Mouse (Mus musculus): ENCODE results near the gene Sun1.

Gene Sun1

DNA sequence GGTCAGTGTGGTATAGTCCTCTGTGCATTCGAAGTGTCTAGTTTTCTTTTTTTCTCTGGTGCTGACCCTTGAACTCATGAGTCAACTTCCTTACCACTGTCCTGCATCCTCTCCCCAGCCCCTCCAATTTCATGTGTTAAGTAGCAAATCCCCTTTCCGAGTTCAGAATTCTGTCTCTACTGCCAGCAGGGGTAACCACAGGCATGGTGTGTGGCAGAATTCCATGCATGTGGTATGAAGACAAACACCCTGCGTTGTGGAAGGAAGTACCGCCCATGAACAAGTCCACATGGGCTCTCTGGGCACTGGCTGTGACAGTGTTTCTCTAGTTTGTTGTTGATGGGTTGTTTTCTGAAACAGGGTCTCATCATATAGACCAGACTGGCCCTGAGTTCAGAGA, 67.2 kb downstream of the Sun1 start:
- in situ Hi-C loops (cut with MboI; ENCODE audit: low pct_unique_long_range_greater_than_20kb in 1 of 2, low sequenced_read_pairs in 2 of 2, unreplicated experiment in 1 of 2), result no loop called here

DNA sequence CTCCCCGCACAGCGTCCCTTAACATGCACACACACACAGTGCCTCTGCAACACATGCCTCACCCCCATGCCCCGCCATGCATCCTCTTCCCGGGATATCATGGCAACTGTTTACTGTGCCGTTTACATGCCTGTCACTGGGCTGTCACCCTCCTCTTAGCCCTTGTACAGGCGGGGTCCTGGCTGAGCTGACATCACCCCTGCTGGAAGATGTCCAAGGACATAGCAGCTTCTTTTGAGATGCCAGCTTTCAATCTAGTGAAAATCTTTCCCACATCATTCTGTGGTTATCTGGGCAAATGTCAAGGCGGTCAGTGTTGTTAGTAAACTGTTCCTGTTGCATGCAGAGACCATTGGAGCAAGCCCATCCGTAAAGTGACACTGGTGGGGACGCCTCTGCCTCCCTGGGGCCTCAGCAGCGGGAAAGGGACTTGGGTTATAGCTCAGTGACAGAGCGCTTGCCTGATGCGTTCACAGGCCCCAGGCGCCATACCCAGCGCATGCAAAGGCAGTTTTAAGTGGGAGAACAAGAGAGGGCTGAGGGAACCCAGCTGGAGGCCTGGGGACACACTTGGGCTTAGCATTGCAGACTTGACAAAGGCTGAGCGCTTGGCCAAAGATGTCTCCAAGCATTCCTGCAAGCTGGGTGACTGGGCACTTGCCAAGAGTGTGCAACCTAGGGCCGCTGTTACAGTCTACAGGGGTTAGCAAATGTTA, 70.5 kb downstream of the Sun1 start:
- in situ Hi-C loops (cut with MboI; ENCODE audit: low pct_unique_long_range_greater_than_20kb in 1 of 2, low sequenced_read_pairs in 2 of 2, unreplicated experiment in 1 of 2), result no loop called here

DNA sequence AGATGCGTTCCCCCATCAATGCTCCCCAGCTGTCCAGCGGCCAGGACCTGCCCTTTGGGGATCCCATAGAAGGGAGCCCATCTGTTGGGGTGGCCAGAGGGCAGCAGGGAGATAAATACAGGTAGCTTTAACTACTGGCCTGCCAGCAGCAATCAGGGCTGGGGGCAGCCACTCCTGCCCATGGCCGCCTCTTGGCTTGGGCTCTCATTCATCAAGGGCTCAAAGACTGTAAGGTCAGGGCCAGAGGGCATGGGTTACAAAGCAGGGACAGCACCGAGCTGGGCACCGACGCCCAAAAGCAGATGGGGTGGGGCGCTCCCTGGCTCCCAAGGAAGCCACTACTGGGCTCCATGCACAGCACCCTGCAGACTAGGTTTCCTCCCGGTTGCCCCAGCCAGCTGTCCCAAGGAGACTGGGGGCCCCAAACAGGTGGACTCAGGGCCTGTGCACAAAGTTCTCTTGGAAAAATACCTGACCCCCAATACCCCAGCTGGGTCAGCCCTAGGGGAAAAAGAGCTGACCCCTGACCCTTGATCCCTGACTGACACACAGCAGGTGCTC, 71.6 kb downstream of the Sun1 start:
- in situ Hi-C loops (cut with MboI; ENCODE audit: low pct_unique_long_range_greater_than_20kb in 1 of 2, low sequenced_read_pairs in 2 of 2, unreplicated experiment in 1 of 2), result no loop called here

DNA sequence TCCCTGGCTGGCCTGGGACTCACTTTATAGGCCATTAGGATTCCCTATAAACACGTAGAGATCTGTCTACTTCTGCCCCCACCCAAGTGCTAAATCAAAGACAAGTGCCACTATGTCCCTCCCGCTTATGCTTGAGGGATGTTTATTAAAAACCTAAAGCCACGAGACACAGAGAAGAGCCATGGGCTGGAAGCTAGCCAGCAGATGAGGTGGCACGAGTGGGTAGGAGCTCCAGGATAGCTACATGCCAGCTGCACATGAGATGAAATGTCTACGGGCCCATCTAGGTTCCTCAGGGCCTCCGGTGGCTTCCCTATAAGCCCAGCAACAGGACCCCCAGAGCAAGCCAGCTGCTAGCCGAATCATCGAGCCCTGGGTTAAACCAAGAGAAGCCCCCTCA, 76.8 kb downstream of the Sun1 start:
- in situ Hi-C loops (cut with MboI; ENCODE audit: low pct_unique_long_range_greater_than_20kb in 1 of 2, low sequenced_read_pairs in 2 of 2, unreplicated experiment in 1 of 2), result no loop called here

DNA sequence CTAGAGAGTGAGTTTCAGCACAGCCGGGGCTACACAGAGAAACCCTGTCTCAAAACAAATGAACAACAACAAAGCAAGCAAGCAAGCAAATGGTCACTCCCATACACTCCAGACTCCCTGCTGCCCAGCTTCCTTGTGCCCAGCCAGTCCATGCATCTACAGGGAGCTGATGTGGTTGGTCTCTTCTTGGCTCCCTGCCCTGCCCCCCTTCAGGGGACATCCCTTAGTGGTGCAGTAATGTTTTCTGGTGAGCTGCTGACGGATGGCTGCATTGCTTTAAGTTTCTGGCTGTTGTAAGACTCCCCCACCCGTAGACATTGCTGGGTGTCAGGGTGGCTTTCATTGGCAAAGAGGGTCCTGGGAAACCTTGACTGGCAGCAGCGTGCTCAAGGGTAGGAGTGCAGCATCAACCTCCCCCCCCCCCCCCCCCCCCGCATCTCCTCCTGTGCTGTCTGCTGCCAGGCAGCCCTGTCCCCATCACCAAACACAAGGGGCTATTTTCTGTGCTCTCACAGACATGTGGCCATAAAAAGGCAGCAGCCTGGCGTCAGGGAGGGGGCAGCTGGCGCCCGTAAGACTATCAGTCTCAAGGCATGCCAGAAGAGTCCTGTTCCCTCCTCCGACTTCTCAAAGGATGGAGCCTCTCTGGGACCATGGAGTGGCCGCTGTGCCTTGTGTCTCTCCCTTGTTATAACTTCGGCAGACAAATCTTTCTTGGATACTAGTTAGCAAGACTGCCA, 81.1 kb downstream of the Sun1 start:
- in situ Hi-C loops (cut with MboI; ENCODE audit: low pct_unique_long_range_greater_than_20kb in 1 of 2, low sequenced_read_pairs in 2 of 2, unreplicated experiment in 1 of 2), result no loop called here

DNA sequence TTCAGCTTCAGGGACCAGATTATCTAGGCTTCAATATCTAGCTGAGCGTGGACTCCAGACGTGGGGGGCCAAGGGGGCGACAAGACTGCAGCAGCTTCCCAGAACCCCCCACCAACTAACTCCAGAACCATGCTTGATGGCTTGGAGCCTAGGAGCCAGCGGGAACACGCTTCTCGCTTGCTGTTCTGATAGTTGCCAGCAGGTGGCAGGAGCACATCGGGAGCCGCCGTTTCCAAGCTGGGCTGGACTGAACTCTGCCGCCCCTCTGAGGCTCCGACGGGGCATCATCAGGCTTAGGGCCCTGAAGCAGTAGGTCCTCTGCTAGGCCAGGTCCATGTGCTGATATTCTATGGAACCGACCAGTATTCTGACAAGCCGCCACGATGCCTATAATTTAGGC, 81.8 kb downstream of the Sun1 start:
- in situ Hi-C loops (cut with MboI; ENCODE audit: low pct_unique_long_range_greater_than_20kb in 1 of 2, low sequenced_read_pairs in 2 of 2, unreplicated experiment in 1 of 2), result no loop called here

DNA sequence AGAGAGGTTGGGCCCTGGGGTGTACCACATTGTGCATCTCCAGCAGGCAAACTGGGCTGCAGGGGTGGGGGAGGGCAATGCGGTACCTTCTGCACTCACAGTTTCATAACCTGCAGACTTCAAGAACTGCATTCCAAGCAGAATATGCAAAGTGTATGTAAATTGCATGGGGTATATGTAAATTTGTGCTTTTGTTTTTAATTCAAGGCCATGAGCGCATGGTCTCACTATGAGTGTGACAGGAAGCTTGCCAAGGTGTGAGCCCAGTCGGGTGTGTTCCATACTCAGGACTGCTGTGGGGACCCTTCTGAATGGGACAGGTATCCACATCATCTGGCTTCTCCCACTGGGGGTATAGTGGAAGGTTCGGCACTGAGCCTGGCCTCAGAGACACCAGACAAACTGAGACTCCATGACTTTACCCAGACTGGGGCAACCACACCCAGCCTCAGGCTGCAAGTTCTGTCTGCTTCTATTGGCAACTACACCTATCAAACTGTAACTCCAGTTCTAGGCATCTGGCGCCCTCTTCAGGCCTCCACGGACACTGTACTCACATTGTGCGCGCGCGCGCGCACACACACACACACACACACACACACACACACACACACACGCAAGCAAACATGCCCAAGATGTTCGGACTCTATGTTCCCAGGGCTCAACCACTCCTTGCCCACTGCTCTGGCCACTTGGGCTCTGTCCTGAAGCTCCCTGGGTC, 83.2 kb downstream of the Sun1 start:
- in situ Hi-C loops (cut with MboI; ENCODE audit: low pct_unique_long_range_greater_than_20kb in 1 of 2, low sequenced_read_pairs in 2 of 2, unreplicated experiment in 1 of 2), result no loop called here

DNA sequence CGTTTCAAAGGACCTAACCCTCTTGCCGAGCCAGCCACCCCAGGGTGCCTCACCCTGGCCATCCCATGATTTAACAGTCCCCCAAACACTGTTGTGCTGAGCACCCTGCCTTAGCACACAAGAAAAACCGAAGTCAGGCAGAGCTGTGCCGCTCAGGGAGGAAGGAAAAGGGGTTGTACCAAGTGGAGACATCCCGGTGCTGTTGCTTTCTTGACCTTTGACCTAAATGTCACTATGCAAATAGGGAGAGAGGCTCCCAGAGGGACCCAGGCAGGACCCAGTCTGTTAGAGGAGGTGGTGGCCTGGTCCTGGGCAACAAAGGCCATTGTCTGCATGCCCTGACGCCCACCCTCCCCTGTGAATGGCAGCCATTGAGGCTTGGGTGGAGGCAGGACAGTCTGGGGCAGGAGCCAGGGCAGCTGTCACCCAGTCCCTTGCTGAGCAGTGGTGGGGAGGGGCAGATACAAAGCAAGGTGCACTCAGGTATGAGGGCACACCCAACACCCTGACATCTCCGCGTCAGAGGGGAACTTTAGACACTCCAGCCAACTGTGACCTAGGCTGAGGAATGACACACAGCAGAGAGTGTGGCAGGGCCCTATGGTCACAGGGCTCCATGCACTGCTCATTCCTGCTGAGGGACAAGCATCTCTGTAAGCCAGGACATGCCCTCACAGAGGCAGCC, 85.1 kb downstream of the Sun1 start:
- in situ Hi-C loops (cut with MboI; ENCODE audit: low pct_unique_long_range_greater_than_20kb in 1 of 2, low sequenced_read_pairs in 2 of 2, unreplicated experiment in 1 of 2), result no loop called here

DNA sequence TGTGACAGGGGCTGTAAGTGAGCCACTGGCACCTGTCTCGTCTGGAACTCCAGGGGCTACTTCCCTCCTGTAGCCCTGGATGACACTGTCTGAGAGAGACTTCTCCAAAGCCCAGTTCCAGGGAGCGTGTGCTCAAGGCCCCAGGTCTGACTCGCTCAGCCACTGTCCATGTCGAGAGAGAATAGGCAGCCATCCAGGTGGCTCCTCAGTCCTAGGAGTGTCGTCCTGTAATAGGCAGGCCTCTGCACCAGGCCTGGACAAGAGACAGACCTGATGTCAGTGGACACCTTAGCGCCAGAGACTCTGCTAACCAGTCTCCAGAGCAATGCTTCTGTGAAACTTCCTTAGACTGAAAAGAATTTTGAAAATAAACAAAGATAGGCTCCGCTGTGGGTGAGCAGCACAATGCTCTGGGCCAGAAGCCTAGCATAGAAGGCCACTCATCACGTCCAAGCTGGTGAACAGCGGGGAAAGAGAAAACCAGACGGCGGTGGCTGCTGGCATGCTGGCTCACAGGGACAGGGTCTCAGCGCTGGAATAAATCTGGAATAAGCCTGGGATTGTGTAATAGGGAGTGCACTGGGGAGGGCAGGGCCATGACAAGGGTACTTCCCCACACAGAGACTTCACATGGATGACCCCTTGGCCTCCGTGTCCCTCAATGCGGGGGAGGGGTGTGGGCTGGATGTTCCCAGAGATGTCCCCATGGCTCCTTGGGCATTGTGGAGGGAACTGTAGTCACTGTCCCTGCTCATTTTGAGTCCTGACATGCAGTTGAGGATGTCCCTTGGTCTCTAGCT, 85.9 kb downstream of the Sun1 start:
- in situ Hi-C loops (cut with MboI; ENCODE audit: low pct_unique_long_range_greater_than_20kb in 1 of 2, low sequenced_read_pairs in 2 of 2, unreplicated experiment in 1 of 2), result no loop called here

DNA sequence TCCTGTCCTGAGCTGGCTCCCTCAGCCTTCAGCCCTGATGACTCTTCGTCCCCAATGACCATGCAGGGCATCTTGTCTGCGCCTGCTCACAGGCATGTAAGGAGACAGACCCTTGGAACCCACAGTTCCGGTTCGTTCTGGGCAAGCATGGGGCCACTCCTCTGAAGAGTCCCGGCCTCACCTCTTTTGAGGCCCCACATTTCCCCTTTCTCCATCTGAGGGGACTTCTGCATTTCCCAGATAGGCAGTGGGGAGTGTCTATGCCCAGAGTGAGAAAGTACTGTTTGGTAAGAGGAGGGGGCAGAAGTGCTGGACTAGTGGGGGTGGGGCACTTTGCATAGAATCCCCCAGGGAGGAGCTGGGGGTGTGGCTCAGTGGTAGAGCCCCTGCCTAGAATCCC, 86.7 kb downstream of the Sun1 start:
- in situ Hi-C loops (cut with MboI; ENCODE audit: low pct_unique_long_range_greater_than_20kb in 1 of 2, low sequenced_read_pairs in 2 of 2, unreplicated experiment in 1 of 2), result no loop called here

DNA sequence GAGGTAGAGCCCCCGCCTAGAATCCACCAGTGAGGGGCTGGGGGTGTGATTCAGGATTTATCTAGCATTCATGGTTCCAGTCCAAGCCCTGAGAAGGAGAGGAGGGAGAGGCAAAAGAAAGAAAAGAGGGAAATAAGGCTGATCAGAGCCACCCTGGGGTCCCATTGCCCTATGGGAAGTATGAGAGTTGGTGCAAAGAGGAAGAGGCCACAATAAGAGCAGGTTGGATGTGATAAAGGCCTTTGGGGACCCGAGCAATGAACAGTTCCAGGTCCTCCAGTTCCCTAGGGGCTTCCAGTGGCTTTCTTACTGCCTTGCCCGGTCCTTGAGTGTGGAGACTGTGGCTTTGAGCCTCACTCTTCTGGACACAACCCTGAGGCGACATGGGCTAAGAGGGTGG, 87.3 kb downstream of the Sun1 start:
- in situ Hi-C loops (cut with MboI; ENCODE audit: low pct_unique_long_range_greater_than_20kb in 1 of 2, low sequenced_read_pairs in 2 of 2, unreplicated experiment in 1 of 2), result no loop called here

DNA sequence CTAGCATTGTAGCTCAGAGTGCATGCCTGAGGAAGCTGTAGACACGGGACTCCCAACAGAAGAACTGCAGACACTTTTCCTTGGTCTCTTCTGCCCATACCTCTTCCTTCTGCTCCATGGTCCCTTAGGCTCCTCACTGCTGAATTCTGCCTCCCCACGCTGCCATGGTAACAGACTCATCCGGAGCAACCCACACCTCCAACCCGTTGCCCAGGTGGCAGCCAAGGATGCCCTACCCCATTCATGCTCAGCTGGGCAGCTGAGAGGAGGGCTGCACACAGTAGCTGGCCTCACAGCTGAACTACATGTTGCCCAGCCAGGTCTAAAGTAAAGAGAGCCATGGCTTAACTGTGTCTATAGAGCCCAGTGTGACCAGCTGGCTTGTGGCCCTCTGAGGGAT, 88.2 kb downstream of the Sun1 start:
- in situ Hi-C loops (cut with MboI; ENCODE audit: low pct_unique_long_range_greater_than_20kb in 1 of 2, low sequenced_read_pairs in 2 of 2, unreplicated experiment in 1 of 2), result no loop called here

DNA sequence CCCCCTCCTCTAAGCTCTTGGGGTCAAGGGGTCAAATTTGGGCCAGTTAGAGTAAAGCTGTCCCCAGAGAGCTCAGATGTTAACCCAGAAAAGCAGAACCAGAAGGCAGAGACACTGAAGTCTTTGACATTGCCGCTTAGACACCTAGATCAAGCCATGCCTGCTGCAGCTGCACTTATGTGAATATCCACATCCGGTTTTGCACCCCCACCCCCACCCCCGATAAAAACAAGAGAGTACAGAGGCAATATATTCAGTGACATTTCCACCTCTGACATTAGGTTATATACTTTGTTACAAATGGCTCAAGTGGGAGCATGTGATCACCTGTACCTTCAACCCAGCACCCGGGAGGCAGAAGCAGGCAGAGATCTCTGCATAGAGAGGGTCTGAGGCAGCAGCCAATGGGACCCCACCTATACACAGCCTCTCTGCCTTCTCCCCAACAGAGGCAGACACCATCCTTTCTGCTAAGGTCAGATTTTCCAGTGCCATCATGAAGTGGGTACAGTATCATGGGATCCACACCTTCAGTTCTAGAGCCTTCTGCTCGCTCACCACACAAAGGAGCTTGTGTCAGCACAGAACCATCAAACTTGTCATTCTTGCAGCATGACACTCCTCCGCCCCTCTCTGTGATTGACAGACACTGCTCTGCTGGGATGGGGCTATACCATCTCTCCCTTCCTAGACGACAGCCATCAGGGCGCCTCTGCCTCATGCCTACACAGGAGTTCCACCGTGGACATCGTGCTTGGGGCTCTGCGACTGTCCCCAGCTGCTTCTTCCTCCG, 90.2 kb downstream of the Sun1 start:
- in situ Hi-C loops (cut with MboI; ENCODE audit: low pct_unique_long_range_greater_than_20kb in 1 of 2, low sequenced_read_pairs in 2 of 2, unreplicated experiment in 1 of 2), result no loop called here

DNA sequence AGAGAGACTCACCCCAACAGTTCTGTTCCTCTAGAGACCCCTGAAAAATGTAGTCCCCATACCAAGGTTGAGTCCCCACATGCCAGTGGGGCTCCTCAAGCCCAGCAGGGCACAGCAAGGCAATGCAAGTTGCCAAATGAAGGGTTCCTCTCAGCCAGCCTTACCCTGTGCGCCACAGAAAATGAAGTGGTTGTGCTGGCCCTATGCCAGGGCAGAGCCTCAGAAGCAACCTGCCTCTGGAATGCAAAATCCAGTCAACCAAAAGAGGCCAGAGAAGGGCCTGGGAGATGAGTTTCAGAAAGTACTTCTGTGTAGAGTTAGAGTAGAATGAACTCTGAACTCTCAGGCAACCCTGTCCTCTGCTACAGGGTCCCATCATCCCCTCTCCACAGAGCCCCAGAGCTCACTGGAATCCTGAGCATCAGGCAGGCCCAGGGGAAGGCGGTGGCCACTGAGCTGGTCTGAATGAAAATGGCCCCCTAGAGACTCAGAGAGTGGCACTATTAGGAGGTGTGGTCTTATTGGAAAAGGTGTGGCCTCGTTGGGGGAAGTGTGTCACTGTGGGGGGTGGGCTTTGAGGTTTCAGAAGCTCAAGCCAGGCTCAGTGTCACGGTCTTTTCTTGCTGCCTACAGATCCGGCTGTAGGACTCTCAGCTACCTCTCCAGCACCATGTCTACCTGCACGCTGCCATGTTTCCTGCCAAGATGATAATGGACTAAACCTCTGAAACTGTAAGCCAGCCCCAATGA, 91.5 kb downstream of the Sun1 start:
- in situ Hi-C loops (cut with MboI; ENCODE audit: low pct_unique_long_range_greater_than_20kb in 1 of 2, low sequenced_read_pairs in 2 of 2, unreplicated experiment in 1 of 2), result no loop called here

DNA sequence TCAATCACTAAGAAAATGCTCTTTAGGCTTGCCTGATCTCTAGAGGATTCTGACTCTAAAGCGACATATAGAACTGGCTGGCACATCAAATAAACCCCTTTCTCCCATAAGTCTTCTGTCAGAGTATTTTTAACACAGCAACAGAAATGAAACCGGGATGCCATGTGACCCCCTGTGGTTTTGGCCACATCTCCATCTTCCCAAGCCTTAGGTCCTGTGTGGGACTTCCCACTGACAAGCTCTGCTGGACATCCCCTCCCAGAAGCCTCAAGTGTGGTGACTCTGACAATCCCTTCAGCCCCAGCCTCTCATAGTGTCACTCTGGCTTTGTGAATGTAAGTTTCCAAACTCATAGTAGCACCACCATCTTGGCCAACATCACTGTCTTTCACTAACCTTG, 93.7 kb downstream of the Sun1 start:
- in situ Hi-C loops (cut with MboI; ENCODE audit: low pct_unique_long_range_greater_than_20kb in 1 of 2, low sequenced_read_pairs in 2 of 2, unreplicated experiment in 1 of 2), result no loop called here

DNA sequence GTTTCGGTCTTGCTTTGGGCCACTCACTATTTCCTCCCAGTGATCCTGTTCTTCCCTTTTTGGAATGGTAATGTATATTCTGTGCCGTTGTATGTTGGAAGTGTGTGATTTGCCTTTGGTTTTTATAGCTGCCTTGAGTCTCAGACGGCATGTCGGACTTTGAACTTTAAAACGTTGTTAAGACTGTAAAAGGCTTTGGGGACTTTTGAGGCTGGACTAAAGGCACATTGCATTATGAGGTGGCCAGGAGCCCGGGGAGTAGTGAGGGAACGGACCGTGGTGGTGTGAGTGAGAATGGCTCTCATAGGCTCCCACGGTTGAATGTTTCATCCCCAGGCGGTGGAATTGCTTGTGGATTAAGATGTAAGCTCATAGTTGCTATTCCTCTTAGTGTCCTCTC, 96.7 kb downstream of the Sun1 start:
- in situ Hi-C loops (cut with MboI; ENCODE audit: low pct_unique_long_range_greater_than_20kb in 1 of 2, low sequenced_read_pairs in 2 of 2, unreplicated experiment in 1 of 2), result no loop called here

DNA sequence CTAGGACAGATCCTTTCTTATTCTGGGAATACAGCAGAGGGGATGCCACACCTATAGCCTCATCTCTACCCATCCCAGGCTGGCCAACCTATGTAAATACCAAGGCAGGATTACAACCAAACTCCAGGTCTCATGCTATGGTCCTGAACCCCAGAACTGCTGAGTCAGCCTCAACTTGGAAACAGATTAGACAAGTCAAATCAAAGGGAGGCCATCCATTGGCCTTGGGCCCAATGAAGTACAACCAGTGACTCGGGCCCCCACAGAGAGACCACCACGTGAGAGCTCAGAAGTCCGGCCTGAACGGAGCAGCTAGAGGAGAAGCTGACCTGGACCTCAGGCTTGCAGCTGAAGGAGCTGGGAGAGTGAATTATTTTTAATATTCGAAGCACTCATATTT, 97.3 kb downstream of the Sun1 start:
- in situ Hi-C loops (cut with MboI; ENCODE audit: low pct_unique_long_range_greater_than_20kb in 1 of 2, low sequenced_read_pairs in 2 of 2, unreplicated experiment in 1 of 2), result no loop called here

Data from mouse embryonic stem cell (cell line).